Mouse (Mus musculus) intestine, embryonic 15.5 days (tissue): Measurements from ENCODE around the gene Slc35g1. TPM values are rescaled to one million over a fixed set of nuclear protein-coding genes. Genes with fewer than 3 reads are reported as not detected.

Source experiments
- ATAC-seq: fragments of 200-750 bp; cut with Nextera tagmentation; 2 replicates; pipeline ENCODE4 v1.8.0; 2017; ENCODE audit warnings: moderate TSS enrichment, moderate library complexity
- H3K27ac ChIP-seq: fragments of 300-500 bp; sonication (generic); 2 replicates; pipeline ENCODE4 v1.5.1; 2015; ENCODE audit warnings: mild to moderate bottlenecking, inconsistent platforms
- H3K27me3 ChIP-seq: fragments of 300-500 bp; sonication (generic); replicated peaks from 2 replicates; pipeline ENCODE4 v1.6.1; 2015; ENCODE audit warnings: inconsistent platforms
- H3K36me3 ChIP-seq: fragments of 300-500 bp; sonication (generic); 2 replicates; pipeline ENCODE4 v1.6.1; 2015; ENCODE audit warnings: inconsistent platforms
- H3K4me1 ChIP-seq: fragments of 300-500 bp; sonication (generic); replicated peaks from 2 replicates; pipeline ENCODE4 v1.6.1; 2015; ENCODE audit warnings: inconsistent platforms
- H3K4me2 ChIP-seq: fragments of 300-500 bp; sonication (generic); replicated peaks from 2 replicates; pipeline ENCODE4 v1.6.1; 2015; ENCODE audit warnings: mild to moderate bottlenecking, inconsistent platforms
- H3K4me3 ChIP-seq: fragments of 300-500 bp; sonication (generic); replicated peaks from 2 replicates; pipeline ENCODE4 v1.5.1; 2015; ENCODE audit warnings: inconsistent platforms
- H3K9ac ChIP-seq: fragments of 300-500 bp; sonication (generic); 2 replicates; pipeline ENCODE4 v1.6.1; 2015; ENCODE audit warnings: inconsistent platforms
- H3K9me3 ChIP-seq: fragments of 300-500 bp; sonication (generic); 2 replicates; pipeline ENCODE4 v1.6.1; 2016; ENCODE audit warnings: inconsistent platforms
- WGBS: fragments of 180-500 bp; shearing (Covaris S2); methylation state at CpG from one replicate; pipeline ENCODE4 v1.1.7; 2015; 5-methylcytosine and 5-hydroxymethylcytosine counted together
- polyA plus RNA-seq: library from polyadenylated mRNA; unstranded; fragments of >200 nt; fragmentation: Nextera tagmentation; extraction: Ambion mirVana; gene quantifications from 2 replicates; pipeline ENCODE4 v1.2.1, GENCODE M21; 2015

Gene Slc35g1
- polyA plus RNA-seq, 1 experiment from 2014 or later, result 8.1 TPM

DNA sequence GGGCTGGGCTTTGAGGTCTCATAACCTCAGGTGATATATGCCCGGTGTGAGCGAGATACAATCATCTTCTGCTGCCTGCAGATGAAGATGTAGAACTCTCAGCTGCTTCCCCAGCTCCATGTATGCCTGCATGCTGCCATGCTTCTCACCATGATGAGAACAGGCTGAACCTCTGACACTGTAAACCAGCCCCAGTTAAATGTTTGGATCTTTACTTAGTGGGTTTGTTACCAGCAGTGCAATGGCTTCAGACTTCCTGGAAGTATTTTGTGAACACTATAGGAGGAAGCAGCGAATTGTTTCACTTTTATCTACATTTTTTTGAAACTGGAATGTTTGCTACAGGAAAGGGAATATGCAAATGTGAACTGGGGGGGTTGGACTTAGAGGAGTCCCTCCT, 36.2 kb downstream of the Slc35g1 start:
- Histone ChIP-seq H3K4me1 (no peaks in the 10 kb centered on the region), H3K27me3 (no peaks in the 10 kb centered on the region), H3K4me2 (no peak overlapping the region), H3K9ac (no peak overlapping the region), H3K4me3 (no peak overlapping the region), H3K9me3 (no peaks in the 10 kb centered on the region), H3K36me3 (no peaks in the 10 kb centered on the region), H3K27ac (no peak overlapping the region)
- 77% methylated on average over 3 of the region's 3 CpGs for WGBS
- no peak for ATAC-seq

DNA sequence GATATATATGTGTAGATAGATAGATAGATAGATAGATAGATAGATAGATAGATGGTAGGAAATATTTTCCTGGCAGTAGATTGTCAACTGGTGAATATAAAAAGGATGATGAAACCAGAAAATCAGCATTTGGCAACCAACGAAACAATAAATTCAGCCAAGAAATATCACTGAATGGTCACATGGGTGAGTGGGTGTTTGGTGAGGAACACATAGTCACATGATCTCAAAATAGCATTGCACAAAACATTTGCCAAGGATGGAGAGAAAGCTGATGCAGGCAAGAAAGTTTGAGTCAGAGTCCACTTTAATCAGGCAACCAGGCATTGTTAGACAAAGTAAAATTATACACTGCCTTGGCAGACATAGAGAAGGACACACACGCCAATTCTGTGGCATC, 37.6 kb downstream of the Slc35g1 start:
- H3K9ac ChIP-seq, result no peak overlapping the region
- no peak for ATAC-seq
- H3K27ac ChIP-seq, result no peak overlapping the region
- no peaks in the 10 kb centered on the region for H3K9me3 ChIP-seq
- no peaks in the 10 kb centered on the region for H3K27me3 ChIP-seq
- no peaks in the 10 kb centered on the region for H3K4me1 ChIP-seq
- H3K4me2 ChIP-seq, result no peak overlapping the region
- no peaks in the 10 kb centered on the region for H3K36me3 ChIP-seq
- H3K4me3 ChIP-seq, result no peak overlapping the region
- 81% methylated on average over 2 of the region's 2 CpGs for WGBS

DNA sequence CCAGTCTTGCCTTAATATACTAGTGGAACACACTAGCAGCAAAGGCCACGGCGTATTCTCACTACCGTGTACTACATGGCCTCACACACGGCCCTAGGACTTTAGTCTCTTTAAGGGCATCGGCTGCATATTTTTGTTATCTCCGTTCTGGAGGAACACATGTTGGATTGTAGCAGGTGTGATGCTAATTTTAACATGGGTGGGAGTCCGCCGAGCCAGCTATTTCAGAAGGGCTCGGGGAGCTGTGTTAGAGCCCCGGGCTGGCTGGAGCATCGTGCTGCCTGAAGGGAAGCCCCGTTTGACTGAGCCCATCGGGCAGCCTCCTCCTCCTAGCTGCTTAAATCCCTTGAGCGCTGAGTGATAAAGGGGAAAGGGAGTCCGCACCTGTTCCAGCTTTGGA, 39.4 kb downstream of the Slc35g1 start:
- ATAC-seq, result no peak
- Histone ChIP-seq H3K27ac (no peak overlapping the region), H3K9me3 (no peaks in the 10 kb centered on the region), H3K4me1 (no peaks in the 10 kb centered on the region), H3K9ac (no peak overlapping the region), H3K36me3 (no peaks in the 10 kb centered on the region), H3K4me2 (no peak overlapping the region), H3K4me3 (no peak overlapping the region), H3K27me3 (no peaks in the 10 kb centered on the region)
- 92% methylated on average over 15 of the region's 15 CpGs for WGBS

DNA sequence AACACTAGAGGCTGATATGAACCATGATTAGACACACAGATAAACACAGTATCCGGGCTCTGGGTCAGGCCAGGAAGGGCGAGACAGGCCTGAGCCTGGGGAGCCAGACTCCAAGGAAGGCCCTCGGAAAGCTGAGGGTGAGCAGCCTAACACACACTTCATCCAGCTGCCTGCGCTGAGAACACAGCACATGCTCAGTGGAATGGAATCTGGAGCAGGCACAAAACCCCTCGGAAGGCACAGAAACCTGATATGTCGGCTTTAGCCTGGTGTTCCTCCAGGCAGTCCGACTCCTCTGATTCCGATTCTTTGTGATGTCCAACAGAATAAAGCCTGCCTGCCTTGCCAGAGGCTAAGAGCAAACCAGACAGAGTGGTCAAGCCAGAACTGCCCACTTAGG, 46.1 kb downstream of the Slc35g1 start:
- Histone ChIP-seq H3K27ac (no peak overlapping the region), H3K4me3 (no peak overlapping the region), H3K4me1 (no peaks in the 10 kb centered on the region), H3K9ac (no peak overlapping the region), H3K9me3 (no peaks in the 10 kb centered on the region), H3K27me3 (no peaks in the 10 kb centered on the region), H3K4me2 (no peak overlapping the region), H3K36me3 (no peaks in the 10 kb centered on the region)
- WGBS, result 53% methylated on average over 8 of the region's 8 CpGs
- ATAC-seq, result no peak

DNA sequence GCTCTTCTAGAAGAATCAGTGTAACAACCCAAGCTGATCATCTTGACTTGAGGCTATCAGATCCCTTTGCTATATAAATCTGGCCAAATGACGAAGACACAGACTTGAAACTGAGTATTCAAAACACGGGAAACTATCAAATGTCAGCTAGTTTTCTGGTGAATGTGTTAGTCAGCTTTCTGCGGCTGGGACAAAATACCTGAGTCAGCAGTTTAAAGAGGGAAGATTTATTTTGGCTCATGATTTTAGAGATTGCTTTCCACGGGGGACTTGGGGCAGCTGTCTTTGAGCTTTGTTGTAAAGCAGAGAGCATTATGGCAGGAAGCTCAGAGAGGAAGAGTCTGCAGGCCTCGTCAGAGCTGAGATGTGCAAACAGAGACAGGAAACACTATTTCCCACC, 50.0 kb downstream of the Slc35g1 start:
- H3K27me3 ChIP-seq, result no peaks in the 10 kb centered on the region
- WGBS, result 60% methylated on average over 5 of the region's 5 CpGs
- H3K36me3 ChIP-seq, result no peaks in the 10 kb centered on the region
- ATAC-seq, result no peak
- H3K9me3 ChIP-seq, result no peaks in the 10 kb centered on the region
- no peak overlapping the region for H3K9ac ChIP-seq
- no peak overlapping the region for H3K4me3 ChIP-seq
- H3K4me1 ChIP-seq, result no peaks in the 10 kb centered on the region
- no peak overlapping the region for H3K4me2 ChIP-seq
- H3K27ac ChIP-seq, result no peak overlapping the region

Other genes starting within 250 kb of the Slc35g1 start
- gene Fra10ac1, start 171.8 kb upstream of the Slc35g1 start, polyA plus RNA-seq, result 32.5 and 34.9 TPM in 2 replicates
- gene Lgi1, start 131.4 kb upstream of the Slc35g1 start, polyA plus RNA-seq, result 0.40 and 0.64 TPM in 2 replicates
- gene Plce1, start 85.1 kb downstream of the Slc35g1 start, polyA plus RNA-seq, result 4.7 and 5.8 TPM in 2 replicates